9 mouse cellular contexts compared by ENCODE assay signal in genomic region chr2:52037882-52038281, GRCm38 (mm10). TPM values are rescaled to one million over a fixed set of nuclear protein-coding genes. Genes with fewer than 3 reads are reported as not detected.
A peak's percentile ranks its signal among the peaks of the same experiment; 100 is the strongest.
DNase-seq lines count a peak whose midpoint lies in the region; ATAC-seq lines count a peak whose summit lies in the region.
"Had no signal": no experiment of that assay in that cellular context is flagged by ENCODE, and none has a peak within 500 bp of the region (broad histone marks: within the 10 kb centered on the region; RNA-seq: fewer than 3 reads in every experiment).

Gene Tnfaip6, plus strand, starts transcription at chr2:52038009.

- no peak within 1 kb of the TSS for H3K27ac ChIP-seq in intestine, embryonic 14.5 days (ENCODE audit: low read depth)
- no peak within 1 kb of the TSS for H3K27ac ChIP-seq in macrophage

- no peak for ATAC-seq in intestine, embryonic 14.5 days (replicated peaks; ENCODE audit: low FRiP score, low TSS enrichment, low read depth)

- H3K9ac ChIP-seq in intestine, embryonic 14.5 days (ENCODE audit: low read length) = peak within 1 kb of the TSS; percentile 35

- H3K79me2 ChIP-seq in macrophage (ENCODE audit: inconsistent target) = no peaks in the 10 kb centered on the region

- peak within 1 kb of the TSS; percentile 62 for H3K4me2 ChIP-seq in intestine, embryonic 14.5 days (ENCODE audit: low read length)

- H3K27me3 ChIP-seq in intestine, embryonic 14.5 days (replicated peaks; ENCODE audit: control insufficient read depth, insufficient read depth, low read length) = 0 out of 2 replicates have a peak, but pooled peaks cover 2% of the 10 kb centered on the region

- no peaks in the 10 kb centered on the region for H3K36me3 ChIP-seq in intestine, embryonic 14.5 days (ENCODE audit: control insufficient read depth, insufficient read depth, low read length)
- H3K36me3 ChIP-seq in macrophage (ENCODE audit: inconsistent target) = no peaks in the 10 kb centered on the region

- WGBS in intestine, embryonic 14.5 days = 2% methylated on average over 17 of the region's 17 CpGs
- WGBS in macrophage (ENCODE audit: missing documents) = 1% methylated on average over 17 of the region's 17 CpGs

- intact Hi-C loops in left cerebral cortex, postnatal 10 days (cut with DNase I) = loop anchor here (5.0 kb wide), 1 partner anchor 51 kb away; no protein-coding TSS in a partner anchor

- peak; percentile 45 to 56 for DNase-seq in adrenal gland, adult 18-20 months (ENCODE audit: low spot score in 2 of 2)
- peak; percentile 64 for DNase-seq in embryo, embryonic 11.5 days (ENCODE audit: low read depth, low spot score)
- DNase-seq in gonadal fat pad, adult 2 months (ENCODE audit: low read depth) = peak; percentile 44
- DNase-seq in intestine, embryonic 14.5 days (ENCODE audit: low spot score) = peak; percentile 72
- peak; percentile 18 to 32 for DNase-seq in left cerebral cortex, postnatal 10 days (ENCODE audit: extremely low spot score in 1 of 2, low spot score in 2 of 2)
- DNase-seq in retina, postnatal 1 day = peak; percentile 87
- no peak for DNase-seq in thymus, postnatal 25 days

- peak within 1 kb of the TSS; percentile 46 for H3K4me3 ChIP-seq in intestine, embryonic 14.5 days (ENCODE audit: low read depth, low read length)
- peak within 1 kb of the TSS; percentile 16; the same call in 1 of the 2 replicates for H3K4me3 ChIP-seq in macrophage (ENCODE audit: inconsistent target)
- H3K4me3 ChIP-seq: erythroblast, embryonic 14.5 days had no signal

- H3K4me1 ChIP-seq in intestine, embryonic 14.5 days (replicated peaks; ENCODE audit: control insufficient read depth, insufficient read depth, low read length) = 0 out of 2 replicates have a peak, but pooled peaks cover 3% of the 10 kb centered on the region

- no peaks in the 10 kb centered on the region for H3K9me3 ChIP-seq in intestine, embryonic 14.5 days (ENCODE audit: control insufficient read depth, low read length)

RNA-seq across cellular contexts. Expression of gene Tnfaip6, which starts in this region (rescaled TPM):
- total RNA-seq in adrenal gland, adult 18-20 months (2021) = 1 to 10 TPM; 1.7 to 2.3 TPM
- polyA plus RNA-seq in gonadal fat pad, adult 2 months (2012; rRNA removed) = 0.94 and 2.0 TPM in 2 replicates
- 3.0 and 3.4 TPM in 2 replicates for polyA plus RNA-seq in intestine, embryonic 14.5 days (2014; fragmentation: Nextera tagmentation; extraction: Ambion mirVana)
- total RNA-seq in left cerebral cortex, postnatal 10 days (2021) = 1 to 10 TPM in 1 of 2 experiments, under 1 TPM in 1; 0.84 to 1.5 TPM
- 1 to 10 TPM in 3 of 26 experiments, under 1 TPM in 5, not detected in 18; 0.66 to 2.2 (median 0.71) TPM for total RNA-seq in macrophage (2018; cell fraction: chromatin; rRNA removed)
- total RNA-seq in macrophage (2018; cell fraction: cytosol; rRNA removed) = 1 to 10 TPM in 3 of 26 experiments, under 1 TPM in 10, not detected in 13; 0.07 to 4.3 (median 0.38) TPM
- 1 to 10 TPM in 6 of 26 experiments, under 1 TPM in 5, not detected in 15; 0.34 to 9.0 (median 1.0) TPM for total RNA-seq in macrophage (2018; cell fraction: nucleus; rRNA removed)
- polyA plus RNA-seq in macrophage (2018) = not detected in 3 replicates
- polyA plus RNA-seq: erythroblast, embryonic 14.5 days had no signal
